Mouse (Mus musculus) c-Kit-negative CD71-positive TER-119-positive erythroid progenitor cells, embryonic 14.5 days (primary cell): ENCODE results near the gene Csnk1g2.
"Not testable (repeated sequence)": the region's sequence is repeated elsewhere in the genome, so short reads cannot be mapped to it uniquely, and the experiment has no call there.

Source experiments
- DNase-seq: peaks from one replicate; pipeline ENCODE4 v3.0.0-alpha.2; 2013; ENCODE audit warnings: low read depth, low spot score

Gene Csnk1g2

DNA sequence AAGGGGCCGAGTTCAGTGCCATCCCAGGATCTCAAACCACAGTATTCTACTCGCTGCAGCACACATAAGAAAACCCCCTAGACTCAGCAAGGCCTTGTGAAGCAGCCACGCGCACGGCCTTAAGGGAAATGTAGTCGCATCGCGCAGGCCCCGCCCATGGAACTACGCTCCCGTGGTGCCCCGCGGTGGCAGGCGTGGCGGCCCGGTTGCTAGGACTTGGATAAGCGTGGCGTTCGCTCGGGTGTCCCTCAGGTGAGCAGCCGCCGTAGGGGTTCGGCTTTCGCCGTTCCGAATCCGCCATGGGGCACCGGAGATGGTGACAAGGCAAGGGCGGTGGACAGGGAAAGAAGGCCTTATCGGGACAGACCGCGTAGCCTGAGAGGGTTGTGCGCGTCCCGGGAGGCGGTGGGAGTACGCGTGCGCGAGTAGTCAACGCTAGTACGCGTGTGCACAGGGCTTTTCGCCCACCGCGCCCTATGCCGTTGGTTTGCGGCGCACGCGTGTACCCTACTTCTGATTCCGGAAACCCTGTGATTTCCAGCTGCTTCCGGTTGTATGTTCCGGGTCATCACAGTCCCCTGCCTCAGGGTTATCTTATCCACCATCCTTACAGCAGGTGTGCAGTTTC lies 19.8 kb upstream of the Csnk1g2 start, which contains the start of the genes Scamp4 and Adat3:
Gene Scamp4, plus strand, starts transcription at position 175 of the 628 bp plus-strand sequence.
Gene Adat3, plus strand, starts transcription at position 183 of the 628 bp plus-strand sequence.
- peak; percentile 90 for DNase-seq

DNA sequence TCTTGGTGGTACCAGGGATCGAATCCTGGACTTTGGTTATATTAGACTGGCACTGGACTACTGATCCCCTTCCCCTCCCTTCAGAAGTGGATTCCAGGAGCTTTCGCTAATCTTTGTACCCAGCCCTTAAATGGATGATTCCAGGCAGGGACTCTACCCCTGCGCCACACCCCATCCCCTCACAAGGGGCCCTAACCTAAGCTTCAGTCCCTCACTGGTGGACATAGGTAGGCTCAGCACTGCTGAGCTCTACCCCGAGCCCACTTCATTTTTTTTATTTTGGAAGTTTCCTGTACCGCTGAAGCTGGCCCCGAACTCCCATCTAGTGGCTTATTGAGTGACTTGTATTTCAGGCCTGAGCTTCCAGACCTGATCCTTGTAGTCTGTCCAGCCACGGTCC lies 19.3 kb upstream of the Csnk1g2 start:
- no peak for DNase-seq

DNA sequence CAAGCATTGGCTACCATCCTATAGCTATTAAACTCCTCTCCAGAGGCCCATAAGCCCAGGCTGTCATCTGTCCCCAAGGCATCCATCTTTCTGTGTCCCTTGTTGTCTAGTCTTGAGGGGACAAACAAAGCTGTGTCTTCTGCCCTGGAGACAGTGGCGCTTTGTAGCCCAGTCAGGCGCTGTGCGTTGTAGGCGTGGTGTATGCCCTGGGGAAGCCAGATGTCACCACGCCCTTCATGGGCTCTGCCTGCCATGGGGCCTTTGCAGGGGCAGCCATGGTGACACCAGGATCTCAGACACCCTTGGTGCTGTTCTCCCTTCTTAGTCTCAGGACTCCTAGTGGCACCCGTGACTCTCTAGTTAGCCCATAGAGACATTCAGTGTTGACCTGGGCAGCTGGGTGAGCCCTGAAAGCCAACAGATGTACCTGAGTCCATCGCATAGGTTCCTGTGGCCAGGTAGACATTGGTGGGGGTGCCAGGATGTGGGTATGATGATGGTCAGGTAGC lies 18.6 kb upstream of the Csnk1g2 start:
- DNase-seq: peak; percentile 77

- no peak for DNase-seq
Measured at GRCm38 (mm10) chr10:80604988-80605387, 17.6 kb upstream of the Csnk1g2 start.

DNA sequence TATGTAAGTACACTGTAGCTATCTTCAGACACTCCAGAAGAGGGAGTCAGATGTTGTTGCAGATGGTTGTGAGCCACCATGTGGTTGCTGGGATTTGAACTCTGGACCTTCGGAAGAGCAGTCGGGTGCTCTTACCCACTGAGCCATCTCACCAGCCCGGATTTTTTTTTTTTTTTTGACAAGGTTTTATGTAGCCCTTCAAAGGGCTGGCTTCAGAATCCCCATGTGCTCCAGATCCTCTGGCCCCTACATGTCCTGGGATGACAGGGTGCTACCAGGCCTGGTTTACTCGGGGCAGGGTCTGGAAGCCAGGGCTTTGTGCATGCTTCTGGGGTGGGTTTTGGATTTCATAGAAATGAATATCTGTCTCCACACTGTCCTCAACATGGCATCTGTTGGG lies 16.9 kb upstream of the Csnk1g2 start, which contains the start of gene Gm49322:
Gene Gm49322, plus strand, starts transcription at position 301 of the 400 bp plus-strand sequence.
- not testable (repeated sequence) for DNase-seq

- DNase-seq: no peak
Measured at GRCm38 (mm10) chr10:80606306-80606705, 16.3 kb upstream of the Csnk1g2 start.

DNA sequence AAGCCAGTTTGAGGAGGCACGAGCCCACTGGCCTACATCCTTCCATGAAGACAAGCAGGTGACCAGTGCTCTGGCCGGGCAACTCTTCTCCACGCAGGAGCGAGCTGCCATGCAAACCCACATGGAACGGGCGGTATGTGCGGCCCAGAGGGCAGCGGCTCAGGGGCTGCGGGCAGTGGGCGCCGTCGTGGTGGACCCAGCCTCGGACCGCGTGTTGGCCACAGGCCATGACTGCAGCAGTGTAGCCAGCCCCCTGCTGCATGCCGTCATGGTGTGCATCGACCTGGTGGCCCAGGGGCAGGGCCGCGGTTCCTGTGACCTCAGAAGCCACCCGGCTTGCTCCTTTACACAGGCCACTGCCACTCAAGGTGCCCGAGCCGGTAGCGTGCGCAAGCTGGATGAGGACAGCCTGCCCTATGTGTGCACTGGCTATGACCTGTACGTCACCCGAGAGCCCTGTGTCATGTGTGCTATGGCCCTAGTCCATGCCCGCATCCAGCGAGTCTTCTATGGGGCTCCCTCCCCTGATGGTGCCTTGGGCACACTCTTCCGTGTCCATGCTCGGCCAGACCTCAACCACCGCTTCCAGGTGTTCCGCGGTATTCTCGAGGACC lies 15.8 kb upstream of the Csnk1g2 start:
- no peak for DNase-seq

- DNase-seq: no peak
Measured at GRCm38 (mm10) chr10:80608435-80608834, 14.2 kb upstream of the Csnk1g2 start.

DNA sequence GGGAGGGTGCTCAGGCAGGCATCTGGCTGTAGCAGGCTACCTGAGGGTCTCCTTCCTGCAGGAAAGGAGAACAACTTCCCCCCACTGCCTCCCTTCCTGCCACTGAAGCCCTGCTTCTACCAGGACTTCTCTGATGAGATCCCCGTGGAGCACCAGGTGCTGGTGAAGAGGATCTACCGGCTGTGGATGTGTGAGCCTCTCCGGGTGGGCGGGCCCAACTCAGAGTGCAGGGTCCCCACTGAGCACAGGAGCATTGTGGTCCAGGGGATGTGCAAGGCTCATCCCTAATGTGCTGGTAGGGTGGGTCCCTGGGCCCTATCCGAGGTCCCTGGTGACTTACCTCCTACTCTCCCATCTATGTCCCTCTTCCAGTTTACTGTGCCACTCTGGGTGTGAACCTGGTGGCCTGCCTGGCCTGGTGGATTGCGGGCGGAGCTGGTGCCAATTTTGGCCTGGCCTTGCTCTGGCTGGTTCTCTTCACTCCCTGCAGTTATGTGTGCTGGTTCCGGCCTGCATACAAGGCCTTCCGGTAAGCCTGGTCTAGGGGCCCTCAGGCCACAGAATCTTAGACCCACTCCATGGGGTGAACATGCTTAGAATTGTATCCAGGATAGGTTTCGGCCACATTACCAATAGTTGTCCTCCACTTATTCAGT lies 13.2 kb upstream of the Csnk1g2 start:
- no peak for DNase-seq

GRCm38 (mm10) chr10:80610116-80610785 lies 12.4 kb upstream of the Csnk1g2 start:
- no peak for DNase-seq

DNA sequence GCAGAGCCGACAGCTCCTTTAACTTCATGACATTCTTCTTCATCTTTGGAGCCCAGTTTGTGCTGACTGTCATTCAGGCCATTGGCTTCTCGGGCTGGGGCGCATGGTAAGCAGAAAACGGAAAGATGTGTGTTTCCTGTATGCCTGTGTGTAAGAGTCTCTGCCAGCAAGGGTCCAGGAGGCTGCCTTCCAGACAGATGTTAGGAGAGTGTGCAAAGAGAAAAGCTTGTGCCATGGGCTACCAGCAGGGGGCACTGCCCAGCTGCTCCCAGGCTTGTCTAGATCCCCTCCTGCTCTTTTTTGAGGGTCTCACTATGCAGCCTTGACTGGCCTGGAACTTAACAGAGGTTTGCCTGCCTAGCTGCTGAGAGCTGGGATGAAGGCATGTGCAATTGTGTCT lies 11.6 kb upstream of the Csnk1g2 start:
- no peak for DNase-seq

DNA sequence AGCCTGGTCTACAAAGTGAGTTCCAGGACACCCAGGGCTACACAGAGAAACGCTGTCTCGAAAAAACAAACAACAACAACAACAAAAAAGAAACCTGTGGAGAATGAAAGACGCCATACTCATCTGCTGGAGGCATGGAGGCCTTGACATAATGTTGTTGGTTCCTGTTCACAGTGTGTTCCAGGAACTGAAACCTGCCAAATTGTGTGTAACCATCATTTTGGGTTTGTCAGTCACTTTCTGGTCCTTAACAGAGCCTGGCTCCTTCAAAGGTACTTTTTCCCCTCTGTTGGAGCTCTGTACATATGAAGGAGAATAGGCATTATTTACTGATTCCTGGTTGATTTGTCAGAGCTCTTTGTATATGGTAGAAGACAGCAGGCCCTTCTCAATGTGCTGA lies 10.7 kb upstream of the Csnk1g2 start:
- no peak for DNase-seq

DNA sequence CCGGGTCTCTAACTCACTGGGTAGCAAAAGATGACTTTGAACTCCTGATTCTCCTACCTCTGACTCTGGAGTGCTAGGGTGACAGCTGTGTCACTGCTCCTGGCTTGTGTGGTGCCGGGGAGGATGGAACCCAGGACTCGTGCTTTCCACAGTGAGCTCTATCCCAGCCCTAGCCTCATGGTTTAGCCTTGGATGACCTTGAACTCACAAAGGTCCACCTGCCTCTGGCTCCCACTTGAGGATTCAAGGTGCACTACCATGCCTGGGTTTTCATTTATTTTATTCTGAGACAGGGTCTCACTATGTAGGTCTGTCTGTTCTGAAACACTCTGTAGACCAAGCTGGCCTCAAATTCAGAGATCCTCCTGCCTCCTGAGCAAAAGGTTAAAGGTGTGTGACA lies 8.8 kb upstream of the Csnk1g2 start:
- no peak for DNase-seq

- DNase-seq: no peak
Measured at GRCm38 (mm10) chr10:80614351-80614750, 8.3 kb upstream of the Csnk1g2 start.

GRCm38 (mm10) chr10:80618181-80618580 lies 4.5 kb upstream of the Csnk1g2 start:
- no peak for DNase-seq

- DNase-seq: no peak
Measured at GRCm38 (mm10) chr10:80619465-80620244, 3.0 kb upstream of the Csnk1g2 start.

DNA sequence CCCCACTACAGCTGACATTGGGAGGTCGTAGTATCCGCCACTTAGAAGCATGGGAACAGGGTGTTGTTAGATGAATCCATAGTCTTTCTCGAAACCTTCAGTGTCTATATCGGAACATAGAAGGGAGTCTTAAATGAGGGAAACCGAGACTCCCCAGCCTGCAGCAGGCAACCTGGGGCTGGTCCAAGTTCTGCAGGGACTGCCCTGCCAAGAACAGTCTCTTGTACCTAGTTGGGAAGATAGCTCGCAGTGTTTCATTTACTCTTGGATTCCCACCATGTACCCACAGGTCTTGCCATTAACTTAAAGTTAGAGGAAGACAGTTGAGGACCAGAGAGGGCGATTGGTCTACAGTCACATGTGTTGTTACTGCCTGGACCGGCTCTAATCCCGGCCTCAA lies 2.3 kb upstream of the Csnk1g2 start:
- DNase-seq: no peak

DNA sequence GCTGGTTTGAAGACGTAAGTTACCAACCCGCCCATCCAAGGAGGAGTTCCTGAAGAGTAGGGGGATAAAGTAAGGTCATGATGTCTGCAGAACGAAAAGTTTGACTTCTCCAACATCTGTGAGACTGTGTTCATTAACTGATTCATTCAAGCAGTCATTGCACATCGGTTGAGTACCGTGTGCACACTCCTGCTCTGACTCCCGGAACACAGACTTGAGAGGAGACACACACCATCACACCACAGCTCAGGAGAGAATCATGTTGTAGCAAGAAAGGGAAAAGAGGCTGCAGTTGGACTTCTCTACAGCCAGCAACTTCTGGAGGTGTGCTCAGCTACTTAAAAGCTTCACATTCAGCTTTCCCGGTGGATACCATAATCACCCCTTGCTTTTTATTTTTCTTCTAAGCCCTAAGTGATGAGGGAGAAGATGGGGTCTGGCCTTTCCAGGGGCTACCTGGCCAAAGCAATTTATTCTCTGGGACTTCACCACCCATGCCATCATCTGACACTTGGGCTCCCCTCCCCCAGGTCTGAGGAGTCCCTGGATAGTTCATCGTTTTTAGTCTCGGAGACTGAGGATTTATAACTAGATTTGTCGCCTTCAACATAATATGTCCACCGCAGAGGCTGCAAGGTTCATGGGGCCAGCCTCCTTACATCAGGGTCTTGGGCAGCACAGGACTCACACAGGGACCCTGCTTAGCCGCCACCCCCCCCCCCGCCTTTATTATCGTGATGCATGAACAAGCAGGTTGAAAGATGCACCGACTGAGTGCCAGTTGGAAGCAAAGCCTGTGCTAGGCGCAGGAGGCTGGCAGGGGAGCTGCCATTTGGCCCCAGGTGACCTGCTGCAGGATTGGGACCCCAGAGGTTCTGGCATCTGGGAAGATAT lies 1.6 kb upstream of the Csnk1g2 start:
- no peak for DNase-seq

- DNase-seq: no peak
Measured at GRCm38 (mm10) chr10:80621690-80621939, 1.0 kb upstream of the Csnk1g2 start.

GRCm38 (mm10) chr10:80621940-80622660 lies 538 bp upstream of the Csnk1g2 start:
- DNase-seq: peak; percentile 100
